Mouse (Mus musculus): Measurements from ENCODE around the gene Dazl. TPM values are rescaled to one million over a fixed set of nuclear protein-coding genes. Genes with fewer than 3 reads are reported as not detected.

The Dazl gene
- under 1 TPM; 0.10 to 0.22 TPM for total RNA-seq (2021)

DNA sequence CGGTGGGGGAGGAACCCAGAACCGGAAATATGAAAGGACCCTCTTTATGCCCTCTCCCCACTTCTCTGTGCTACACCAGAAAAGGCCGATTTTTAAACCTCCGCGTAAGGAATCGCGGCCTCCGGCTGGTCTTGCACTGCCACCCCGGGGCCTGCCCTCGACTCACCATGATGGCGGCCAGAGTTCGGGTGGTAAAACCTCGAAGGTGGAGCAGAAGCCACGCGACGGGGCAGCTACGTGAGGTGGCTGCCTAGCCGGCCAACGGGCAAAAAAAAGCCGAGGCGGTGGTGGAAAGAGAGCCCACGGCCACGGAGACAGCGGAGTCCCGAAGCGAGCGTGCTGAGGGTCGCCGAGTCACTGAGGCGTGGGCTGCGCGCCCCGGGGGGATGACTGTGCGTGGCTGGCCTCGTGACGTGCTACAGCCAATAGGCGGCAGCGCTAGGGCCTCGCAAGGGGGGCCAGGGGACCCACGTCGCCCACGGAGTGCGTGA, at the start of gene Dazl:
Gene Dazl, minus strand, starts transcription at position 396 of the 491 bp plus-strand sequence.
- intact Hi-C loops (cut with DNase I), result loop anchor here (5.0 kb wide), 4 partner anchors 214 to 679 kb away; partner anchors contain the start of gene Plcl2
- DNase-seq, result no peak

DNA sequence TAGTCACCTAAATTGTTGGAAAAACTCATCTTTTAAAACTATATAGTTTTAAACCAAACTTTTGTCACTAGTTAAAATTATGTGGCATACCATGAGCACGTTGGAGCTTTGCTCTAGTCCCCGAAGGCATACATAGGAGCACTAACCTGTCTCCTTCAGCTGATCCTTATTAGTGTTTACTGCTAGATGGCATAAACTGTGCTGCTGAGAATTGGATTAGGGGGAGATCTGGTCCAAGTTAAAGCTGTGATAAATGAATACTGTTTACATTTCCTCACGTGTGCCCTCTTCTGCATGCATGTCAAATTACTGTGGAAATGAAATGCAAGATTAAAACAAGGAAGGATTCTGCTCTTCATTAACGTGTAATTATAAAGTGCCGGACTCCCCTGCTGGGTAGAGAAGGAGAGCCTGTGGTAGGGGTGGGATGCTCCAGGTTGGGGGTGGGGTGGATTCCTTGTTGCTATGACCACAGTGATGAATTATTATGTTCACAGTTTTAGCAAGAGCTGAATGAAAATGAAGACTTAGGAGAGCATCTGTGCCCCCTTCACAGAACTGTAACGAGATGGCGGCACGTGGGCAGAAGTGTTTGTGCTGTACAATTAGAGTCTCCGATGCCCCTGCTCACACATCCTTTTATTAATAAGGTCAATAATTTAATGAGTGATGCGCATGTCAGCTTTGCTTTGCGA, 48.6 kb upstream of the Dazl start:
- intact Hi-C loops (cut with DNase I), result no loop called here
- no peak for DNase-seq

DNA sequence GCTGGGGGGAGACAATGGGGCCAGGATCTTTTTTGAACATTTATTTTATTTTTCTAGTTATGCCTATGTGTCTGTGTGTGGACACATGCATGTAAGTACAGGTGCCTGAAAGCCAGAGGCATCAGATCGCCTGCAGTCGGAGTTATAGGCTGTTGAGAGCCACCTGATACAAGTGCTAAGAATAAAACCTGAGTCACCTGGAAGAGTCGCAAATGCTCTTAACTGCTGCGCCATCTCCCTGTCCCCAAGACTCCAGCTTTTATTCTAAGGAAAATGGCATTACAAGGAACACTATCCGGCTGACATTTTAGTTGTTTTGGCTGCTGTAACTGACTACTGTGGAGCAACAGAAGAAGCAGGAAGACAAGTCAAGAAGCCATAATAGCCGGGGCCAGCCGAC, 45.5 kb upstream of the Dazl start:
- DNase-seq, result no peak
- intact Hi-C loops (cut with DNase I), result no loop called here

DNA sequence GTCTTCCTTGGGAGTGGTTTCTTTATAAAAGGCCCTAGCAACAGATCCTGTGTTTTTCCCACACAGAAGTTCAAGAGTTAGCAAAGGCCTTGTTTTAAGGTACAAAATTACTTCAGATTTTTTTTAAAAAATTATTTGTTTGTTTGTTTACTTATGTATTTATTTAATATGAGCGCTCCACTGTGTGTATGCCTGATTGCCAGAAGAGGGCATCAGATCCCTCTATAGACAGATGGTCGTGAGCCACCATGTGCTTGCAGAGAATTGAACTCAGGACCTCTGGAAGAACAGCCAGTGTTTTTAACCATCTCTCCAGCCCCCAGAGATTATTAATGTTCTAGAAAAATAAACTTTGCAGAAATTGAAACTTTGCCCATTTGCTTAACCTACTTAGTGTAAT, 42.3 kb upstream of the Dazl start:
- no peak for DNase-seq
- intact Hi-C loops (cut with DNase I), result no loop called here

DNA sequence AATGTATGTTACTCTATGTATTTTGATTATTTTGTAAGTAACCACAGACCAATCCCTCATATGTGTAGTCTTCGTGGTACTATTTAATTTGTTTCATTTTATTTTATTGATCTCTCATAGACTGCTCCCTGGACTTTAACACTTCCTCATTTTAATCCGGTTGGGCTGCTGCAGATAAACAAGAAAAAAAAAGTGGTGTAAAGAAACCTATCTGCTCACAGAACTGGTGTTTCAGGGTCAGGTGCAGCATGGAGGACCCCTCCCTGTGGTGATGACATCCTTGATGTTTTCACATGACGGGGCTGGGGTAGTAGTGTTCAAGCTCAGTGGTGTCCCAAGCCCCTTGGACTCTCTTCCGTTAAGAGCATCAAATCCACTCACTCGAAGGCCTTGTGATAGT, 41.3 kb upstream of the Dazl start:
- intact Hi-C loops (cut with DNase I), result no loop called here
- DNase-seq, result no peak

DNA sequence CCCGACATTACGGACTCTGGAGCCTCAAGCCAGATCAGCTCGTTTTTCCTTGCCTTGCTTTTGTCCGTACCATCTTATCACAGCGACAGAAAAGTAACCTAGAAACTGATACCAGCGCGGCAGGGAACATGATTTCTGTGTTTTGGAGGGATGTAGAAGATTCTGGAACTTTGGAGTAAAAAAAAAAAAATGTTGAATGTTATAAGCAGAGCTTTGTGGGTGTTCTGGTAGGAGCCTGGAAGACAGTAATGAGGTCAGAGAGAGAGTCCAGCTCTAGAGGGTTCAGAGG, 38.5 kb upstream of the Dazl start:
- no peak for DNase-seq
- intact Hi-C loops (cut with DNase I), result no loop called here

DNA sequence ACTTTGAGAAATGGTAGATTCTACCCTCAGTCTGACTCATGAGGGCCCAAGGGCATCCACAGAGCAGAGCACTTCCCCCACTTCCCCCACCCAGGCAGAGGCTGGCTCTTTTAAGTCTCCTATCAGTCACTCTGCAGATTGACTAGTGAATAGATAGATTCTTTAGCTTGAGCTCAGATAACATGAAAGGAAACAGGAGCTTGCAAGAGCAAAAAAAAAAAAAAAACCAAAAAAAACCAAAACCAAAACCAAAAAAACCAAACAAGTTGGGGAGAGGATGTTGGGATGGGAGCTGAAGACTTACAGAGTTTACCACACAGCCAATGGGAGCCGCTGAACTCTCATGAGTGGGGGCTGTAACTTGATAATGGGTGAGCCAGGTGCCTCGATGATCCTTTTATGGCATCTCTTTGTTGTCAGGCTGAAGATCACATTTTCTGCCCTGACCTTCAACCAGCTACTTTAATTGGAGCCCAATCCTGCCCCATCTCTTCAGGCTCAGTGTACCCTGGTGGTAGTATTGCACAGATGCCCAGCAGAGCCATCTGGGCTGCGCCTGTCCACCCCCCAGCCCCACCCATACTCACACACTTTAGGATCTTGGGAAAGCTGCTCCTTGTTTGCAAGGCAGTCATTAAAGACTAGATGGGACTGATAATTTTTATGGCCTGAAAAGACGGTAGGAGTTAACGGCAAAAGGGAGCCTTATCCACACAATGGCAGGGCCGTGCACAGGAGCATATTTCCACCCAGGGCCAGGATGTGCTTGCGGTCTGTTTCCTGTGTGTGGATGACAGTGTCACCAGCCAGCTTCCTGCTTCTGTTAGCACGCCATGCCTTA, 38.0 kb upstream of the Dazl start:
- peak; percentile 29 to 50 for DNase-seq

DNA sequence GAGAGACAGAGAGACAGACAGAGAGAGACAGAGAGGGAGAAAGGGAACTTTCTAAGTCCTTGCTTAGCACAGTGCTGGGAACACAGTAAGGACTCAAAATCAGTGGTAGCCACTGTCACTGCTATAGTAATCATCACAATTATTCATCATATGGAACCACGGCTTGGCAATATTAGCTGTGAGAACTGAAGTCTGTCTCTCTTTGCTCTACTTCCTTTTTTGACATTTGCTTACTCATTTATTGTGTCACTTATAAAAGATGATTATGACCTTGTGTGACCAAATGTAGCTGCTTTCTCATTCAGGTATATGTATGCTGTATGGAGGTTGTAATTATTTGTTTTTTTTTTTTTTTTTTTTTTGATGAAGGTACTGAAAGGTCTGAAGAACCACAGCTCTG, 36.8 kb upstream of the Dazl start:
- DNase-seq, result no peak
- intact Hi-C loops (cut with DNase I), result no loop called here

More for the DNA sequence above, 38.0 kb upstream of the Dazl start:
- intact Hi-C loops (cut with DNase I), result no loop called here

DNA sequence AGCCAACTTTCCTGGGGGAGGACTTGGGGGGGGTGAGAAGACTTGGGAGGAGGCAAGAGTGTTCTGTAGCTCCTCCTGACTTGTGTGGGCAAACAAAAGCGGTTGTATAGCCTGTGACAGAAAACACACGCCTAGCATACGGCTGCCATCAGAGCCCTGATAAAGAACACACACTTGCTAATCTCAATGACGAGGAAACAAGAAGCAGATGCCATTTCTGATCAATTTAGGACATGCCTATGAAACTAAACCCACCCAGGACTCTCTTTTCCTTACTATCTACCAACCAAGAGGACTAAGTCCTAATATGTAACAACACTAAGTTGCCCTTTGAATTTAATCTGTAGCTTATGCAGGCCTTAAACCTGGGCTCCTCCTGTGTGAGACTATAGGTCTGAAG, 31.2 kb upstream of the Dazl start:
- intact Hi-C loops (cut with DNase I), result no loop called here
- no peak for DNase-seq

DNA sequence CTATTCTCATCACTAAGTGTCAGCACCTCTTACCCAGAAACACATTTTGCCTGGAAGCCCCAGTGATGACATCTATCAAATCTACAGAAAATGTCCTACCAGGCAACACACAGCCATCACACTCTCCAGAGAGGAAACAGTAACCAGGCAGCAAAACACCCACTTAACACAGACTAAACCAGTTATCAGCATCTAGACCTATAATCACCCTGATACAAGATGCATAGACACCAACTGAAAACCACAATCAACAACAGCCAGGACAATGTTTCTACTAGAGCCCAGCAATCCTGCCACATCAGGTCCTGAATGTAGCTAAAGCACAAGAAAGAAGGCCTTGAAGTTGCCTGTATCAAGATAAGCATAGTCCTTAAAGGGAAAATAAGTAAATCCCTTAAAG, 25.4 kb upstream of the Dazl start:
- DNase-seq, result no peak
- intact Hi-C loops (cut with DNase I), result no loop called here

DNA sequence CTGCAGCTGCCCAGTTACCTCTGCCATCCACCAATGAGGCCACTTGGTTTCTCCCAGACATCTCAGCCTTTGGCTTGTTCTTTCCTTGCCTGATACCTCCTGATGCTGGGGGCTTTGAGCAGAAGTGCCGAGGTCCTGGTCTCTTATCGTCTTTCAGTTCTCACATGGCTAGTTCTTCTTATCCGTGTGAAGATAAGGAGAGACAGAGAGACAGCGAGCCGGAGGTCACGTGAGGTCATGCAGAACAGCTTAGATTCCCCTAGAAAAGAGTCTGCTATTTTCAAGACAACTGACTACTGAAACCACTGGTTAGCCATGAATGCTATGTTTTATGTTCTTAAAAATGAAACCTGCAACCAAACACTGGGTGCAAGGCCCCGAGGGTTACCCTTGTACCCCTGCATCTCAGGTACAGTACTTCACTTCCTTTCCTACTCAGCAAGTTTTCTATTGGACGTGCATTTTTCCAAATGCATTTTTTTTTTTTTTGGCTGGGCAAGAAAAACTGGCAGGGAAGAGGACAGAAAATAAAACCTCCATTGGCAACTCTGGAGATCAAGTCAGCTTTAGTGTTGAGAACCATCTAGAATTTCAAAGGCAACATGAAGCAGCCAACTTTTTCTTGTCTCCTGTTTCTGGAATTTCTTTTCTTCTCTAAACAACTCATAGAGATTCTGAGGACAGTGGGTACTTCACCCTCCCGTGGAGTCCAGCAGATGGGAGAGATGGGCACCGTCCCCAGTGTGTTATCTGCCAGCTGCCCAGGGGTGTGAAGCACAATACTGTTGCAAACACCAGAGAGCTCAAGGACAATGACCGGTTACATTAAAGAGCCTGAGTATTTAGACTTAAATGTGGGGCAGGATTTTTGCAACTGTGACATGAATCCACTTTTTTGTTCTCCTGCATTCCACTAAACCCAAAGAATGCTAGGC, 23.0 kb upstream of the Dazl start:
- intact Hi-C loops (cut with DNase I), result no loop called here

DNA sequence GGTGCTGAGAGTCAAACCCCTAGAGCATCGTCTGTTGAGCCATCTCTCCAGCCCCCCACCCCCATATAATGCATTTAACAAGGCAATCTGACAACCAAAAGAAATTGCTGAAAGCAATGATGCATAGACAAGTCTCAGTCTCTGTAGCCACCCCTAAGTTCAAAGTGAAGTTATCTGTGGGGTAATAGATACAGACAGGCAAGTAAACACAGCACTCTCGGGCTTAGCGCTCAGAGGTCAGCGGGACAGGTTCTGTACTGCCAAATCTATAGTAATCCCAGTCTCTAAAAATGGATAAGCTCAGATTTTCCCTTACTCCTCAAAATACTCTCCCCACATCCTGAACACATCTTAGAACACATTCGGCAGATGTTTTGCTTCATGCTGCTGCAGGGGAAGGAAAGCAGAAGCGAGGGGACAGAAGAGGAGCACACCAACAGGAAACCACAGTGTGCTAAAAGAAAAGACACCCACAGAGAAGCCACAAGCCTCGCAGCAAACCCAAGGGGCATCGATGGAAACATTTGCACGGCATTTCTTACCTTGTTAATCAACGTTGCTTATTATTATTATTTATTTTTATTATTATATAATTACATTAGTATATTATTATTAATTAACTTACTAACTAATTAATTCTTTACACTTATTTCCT, 16.8 kb upstream of the Dazl start:
- no peak for DNase-seq
- intact Hi-C loops (cut with DNase I), result no loop called here

More for the DNA sequence above, 23.0 kb upstream of the Dazl start:
- DNase-seq, result peak in 1 of 2 experiments; percentile 5

DNA sequence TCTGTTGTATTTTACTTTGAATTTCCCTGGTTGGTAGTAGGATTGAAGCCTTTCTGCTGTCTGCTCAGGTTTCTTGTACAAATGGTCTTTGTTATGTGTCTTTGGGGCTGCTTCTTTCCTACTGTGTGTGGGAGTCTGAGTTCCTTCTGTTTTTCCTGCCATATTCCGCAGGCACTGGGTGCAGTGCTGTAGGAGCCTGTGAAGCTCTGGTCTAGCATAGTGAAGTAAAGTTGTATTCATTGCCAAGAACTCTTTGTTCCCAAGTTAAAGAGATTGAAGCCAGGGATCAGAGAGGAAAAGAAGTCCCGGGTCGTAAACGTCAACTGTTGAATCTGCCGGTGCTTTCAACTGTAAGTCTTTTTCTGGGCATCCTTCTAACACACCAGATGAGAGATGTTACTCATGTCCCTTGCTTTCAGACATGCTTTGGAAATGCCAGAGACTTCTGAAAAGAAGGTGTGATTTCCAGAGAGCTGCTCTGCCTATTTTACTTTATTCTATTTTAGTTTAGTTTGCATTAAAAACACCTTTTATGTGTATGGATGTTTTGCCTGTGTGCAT, 16.2 kb upstream of the Dazl start:
- no peak for DNase-seq
- intact Hi-C loops (cut with DNase I), result no loop called here

DNA sequence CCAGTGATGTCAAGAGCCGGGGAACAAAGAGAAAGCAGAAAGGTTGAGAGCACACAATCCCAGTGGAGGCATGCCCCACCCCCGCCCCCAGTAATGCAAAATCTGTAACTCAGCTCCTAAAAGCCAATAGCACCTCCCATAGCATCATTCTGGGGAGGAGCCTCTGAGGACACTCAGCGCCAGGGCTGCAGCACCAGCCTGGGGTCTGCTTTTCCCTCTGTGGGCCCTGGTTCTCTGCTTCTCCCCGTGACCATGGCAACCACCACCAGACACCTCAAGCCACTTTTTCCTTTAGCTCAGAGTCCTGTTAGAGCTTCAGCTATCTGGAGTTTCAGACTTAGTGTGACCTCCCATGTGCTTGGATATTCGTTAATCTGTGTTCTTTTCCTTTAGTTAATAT, 15.4 kb upstream of the Dazl start:
- DNase-seq, result no peak
- intact Hi-C loops (cut with DNase I), result no loop called here

DNA sequence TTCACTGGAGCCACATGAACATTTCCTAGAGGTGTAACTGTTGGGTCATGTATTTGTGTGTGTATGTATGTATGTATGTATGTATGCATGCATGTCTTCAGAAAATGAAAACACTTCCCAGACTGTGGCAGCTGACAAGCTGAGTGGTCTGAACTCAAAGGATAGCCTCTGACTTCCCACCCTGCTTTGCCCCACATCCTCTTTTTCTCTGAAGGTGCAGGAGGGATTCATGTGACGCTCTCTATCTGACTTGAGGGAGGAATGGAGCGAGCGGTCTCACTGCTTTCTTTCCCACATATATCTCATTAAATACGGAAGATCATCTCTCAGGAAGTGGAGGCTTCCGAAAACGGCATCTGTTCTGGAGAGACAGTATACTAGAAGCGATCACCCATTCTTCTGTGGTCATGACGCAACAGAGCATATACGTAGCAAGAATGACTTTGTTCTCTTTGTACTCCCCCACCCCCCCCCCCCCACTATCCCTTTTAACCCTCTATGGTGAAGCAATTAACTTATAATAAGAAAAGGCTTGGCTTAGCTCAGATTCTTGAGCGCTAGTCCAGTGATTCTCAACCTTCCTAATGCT, 14.7 kb upstream of the Dazl start:
- DNase-seq, result no peak
- intact Hi-C loops (cut with DNase I), result no loop called here

DNA sequence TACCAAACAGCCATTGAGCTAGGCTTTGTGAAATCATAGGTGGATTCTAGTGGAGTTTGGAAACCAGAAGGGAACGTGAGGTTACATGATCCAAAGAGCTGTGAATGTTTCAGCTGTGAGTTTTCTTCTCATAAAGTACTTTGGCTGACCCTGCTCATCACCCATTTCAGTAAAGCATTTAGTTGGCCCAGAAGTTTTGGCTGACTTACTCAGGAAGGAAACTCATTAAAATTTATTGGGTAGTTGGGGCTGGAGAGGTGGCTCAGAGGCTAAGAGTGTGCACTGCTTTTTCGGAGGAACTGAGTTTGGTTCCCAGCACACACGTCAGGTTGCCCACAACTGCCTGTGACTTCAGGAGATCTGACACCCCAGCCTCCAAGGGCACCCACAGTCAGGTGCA, 9.4 kb upstream of the Dazl start:
- no peak for DNase-seq

DNA sequence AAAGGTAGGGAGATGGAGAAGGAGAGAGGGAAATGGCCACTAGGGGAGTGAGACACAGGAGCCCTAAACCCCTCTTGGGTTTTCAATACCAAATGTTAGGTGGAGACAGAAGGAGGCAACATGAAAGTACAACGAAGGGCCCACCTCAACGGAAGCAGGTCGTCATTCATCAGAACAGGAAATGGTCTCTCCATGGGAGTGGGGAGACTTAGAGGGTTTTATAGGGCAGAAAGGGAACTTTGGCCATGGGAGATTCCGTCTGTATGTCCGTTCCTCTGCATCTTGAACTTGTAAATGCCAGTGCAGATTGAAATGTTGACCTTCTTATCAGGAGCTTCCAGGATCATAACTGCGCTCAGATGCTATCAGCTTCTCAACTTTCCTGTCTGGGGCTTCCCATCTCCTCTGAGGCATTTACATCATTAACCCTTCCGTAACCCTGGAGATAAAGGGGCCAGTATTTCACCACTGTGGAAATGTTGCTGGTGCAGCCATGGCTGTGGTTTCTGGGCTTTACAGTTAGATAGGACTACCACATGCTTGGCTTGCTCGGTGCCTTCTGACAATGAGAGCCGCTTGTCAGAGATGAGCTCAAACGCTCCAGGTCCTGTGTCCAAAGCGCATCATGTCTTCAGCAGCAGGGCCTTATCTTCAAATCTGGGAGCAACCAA, 6.9 kb upstream of the Dazl start:
- intact Hi-C loops (cut with DNase I), result no loop called here

More for the DNA sequence above, 9.4 kb upstream of the Dazl start:
- intact Hi-C loops (cut with DNase I), result no loop called here

DNA sequence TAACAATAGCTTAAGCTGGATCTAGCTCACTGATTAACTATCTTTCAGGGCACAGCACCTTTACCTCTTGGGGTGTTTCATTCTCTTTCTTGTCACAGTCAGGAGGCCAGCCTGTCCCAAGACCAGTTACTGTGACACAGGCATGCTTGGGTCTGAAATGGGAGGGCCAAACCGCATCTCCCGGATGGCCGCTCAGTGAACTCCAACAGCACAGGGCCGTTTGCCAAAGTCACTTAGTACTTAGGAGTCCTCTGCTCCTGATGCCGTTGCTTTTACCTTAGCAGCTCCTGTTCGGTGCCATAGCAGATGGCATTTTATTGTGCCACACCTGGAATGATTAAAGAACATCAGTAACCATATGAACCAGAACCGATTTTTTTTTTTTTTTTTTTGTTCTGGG, 5.4 kb upstream of the Dazl start:
- intact Hi-C loops (cut with DNase I), result no loop called here
- peak; percentile 18 to 30 for DNase-seq

More for the DNA sequence above, 6.9 kb upstream of the Dazl start:
- DNase-seq, result no peak

DNA sequence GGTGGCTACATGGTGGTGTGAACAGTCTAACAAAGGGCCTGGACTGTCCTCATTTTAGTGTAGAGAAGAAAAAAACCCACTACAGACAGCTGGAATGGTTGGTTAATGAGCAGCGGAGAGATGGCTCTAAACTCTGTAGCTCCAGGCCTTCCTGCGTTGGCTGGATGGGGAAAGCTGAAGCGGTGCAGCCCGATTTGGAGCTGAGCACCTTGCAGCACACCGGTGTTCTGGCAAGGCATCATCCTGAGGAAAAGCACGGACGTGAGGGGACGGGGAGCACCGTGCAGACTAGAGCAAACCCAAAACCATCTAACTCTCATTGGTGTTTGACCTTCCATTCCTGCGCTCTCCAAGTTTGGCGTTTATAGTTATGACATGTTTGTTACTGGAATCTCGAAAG, 1.3 kb upstream of the Dazl start:
- intact Hi-C loops (cut with DNase I), result loop anchor here (5.0 kb wide), 4 partner anchors 213 to 678 kb away; partner anchors contain the start of gene Plcl2
- DNase-seq, result no peak
